Mouse (Mus musculus) left cerebral cortex, adult 2 months (tissue): Measurements from ENCODE around the gene Cys1. TPM values are rescaled to one million over a fixed set of nuclear protein-coding genes. Genes with fewer than 3 reads are reported as not detected.

Source experiments
- DNase-seq, 2 experiments: peaks; one replicate each; pipeline ENCODE4 v3.0.0; 2021 to 2022; ENCODE audit warnings: low spot score in 2 of 2, mixed read lengths in 1 of 2; ENCODE audit errors: extremely low spot score in 1 of 2
- H3K27ac ChIP-seq: fragments of 200-600 bp; 2 replicates; pipeline ENCODE4 v1.8.1; 2022
- H3K4me3 ChIP-seq: fragments of 200-600 bp; 2 replicates; pipeline ENCODE4 v1.8.1; 2022
- CTCF ChIP-seq: fragments of 200-600 bp; IDR thresholded peaks from 2 replicates; pipeline ENCODE4 v1.8.1; 2022; ENCODE audit warnings: antibody characterized with exemption, mild to moderate bottlenecking, moderate library complexity
- intact Hi-C: fragments of 180-260 bp; cut with DNase I; formaldehyde crosslinking; loops from one replicate; pipeline ENCODE4 v1.15.1; 2025
- total RNA-seq, 2 experiments: library from RNA; stranded (reverse); gene quantifications; 2 replicates each; pipeline ENCODE4 v1.2.3; 2021

Cys1 gene
- total RNA-seq, 2 experiments from 2014 or later: 15.2 to 20.0 TPM

- intact Hi-C loops: no loop called here
- no peak for DNase-seq
These were observed 20.5 kb downstream of the Cys1 start for GRCm38 (mm10) chr12:24661100-24661499.

GRCm38 (mm10) chr12:24659923-24660322 lies 21.7 kb downstream of the Cys1 start:
- intact Hi-C loops: no loop called here
- no peak for TF ChIP-seq CTCF
- Histone ChIP-seq H3K4me3 (no peak overlapping the region), H3K27ac (no peak overlapping the region)
- DNase-seq: no peak

More at GRCm38 (mm10) chr12:24661100-24661499, 20.5 kb downstream of the Cys1 start:
- no peak for TF ChIP-seq CTCF
- Histone ChIP-seq H3K4me3 (no peak overlapping the region), H3K27ac (no peak overlapping the region)

GRCm38 (mm10) chr12:24658998-24659397 lies 22.6 kb downstream of the Cys1 start:
- Histone ChIP-seq H3K4me3 (no peak overlapping the region), H3K27ac (no peak overlapping the region)
- DNase-seq: no peak
- intact Hi-C loops: no loop called here
- no peak for TF ChIP-seq CTCF

GRCm38 (mm10) chr12:24656436-24656835 lies 25.2 kb downstream of the Cys1 start:
- H3K27ac ChIP-seq: no peak overlapping the region
- TF ChIP-seq CTCF: no peak
- no peak for DNase-seq
- intact Hi-C loops: no loop called here
- no peak overlapping the region for H3K4me3 ChIP-seq

GRCm38 (mm10) chr12:24654065-24654862 lies 27.3 kb downstream of the Cys1 start:
- intact Hi-C loops: no loop called here

GRCm38 (mm10) chr12:24651642-24652342 lies 29.8 kb downstream of the Cys1 start:
- H3K4me3 ChIP-seq: peak overlapping the region; percentile 93
- intact Hi-C loops: loop anchor here (2.0 kb wide), 1 partner anchor 23 kb away; no protein-coding TSS in a partner anchor
- peak overlapping the region; percentile 99 for H3K27ac ChIP-seq
- peak; percentile 90 to 93 for DNase-seq
- TF ChIP-seq CTCF: no peak

More at GRCm38 (mm10) chr12:24654065-24654862, 27.3 kb downstream of the Cys1 start:
- no peak overlapping the region for H3K4me3 ChIP-seq
- no peak for DNase-seq
- no peak for TF ChIP-seq CTCF
- H3K27ac ChIP-seq: no peak overlapping the region

GRCm38 (mm10) chr12:24651063-24651557 lies 30.5 kb downstream of the Cys1 start, which contains the start of gene Klf11:
Klf11 (plus strand) TSS chr12:24651274.
- Histone ChIP-seq H3K4me3 (peak within 1 kb of the TSS; percentile 93), H3K27ac (peak within 1 kb of the TSS; percentile 99)
- TF ChIP-seq CTCF: no peak; the same call in none of the 2 replicates
- intact Hi-C loops: no loop called here
- DNase-seq: peak; percentile 97 to 98

GRCm38 (mm10) chr12:24650415-24651062 lies 31.1 kb downstream of the Cys1 start:
- no peak for DNase-seq
- Histone ChIP-seq H3K4me3 (peak overlapping the region; percentile 93), H3K27ac (peak overlapping the region; percentile 89)
- TF ChIP-seq CTCF: no peak; the same call in none of the 2 replicates
- intact Hi-C loops: no loop called here

- intact Hi-C loops: no loop called here
- no peak for TF ChIP-seq CTCF
- Histone ChIP-seq H3K4me3 (no peak overlapping the region), H3K27ac (no peak overlapping the region)
- no peak for DNase-seq
These were observed 33.5 kb downstream of the Cys1 start for GRCm38 (mm10) chr12:24648094-24648493.

GRCm38 (mm10) chr12:24645901-24646300 lies 35.7 kb downstream of the Cys1 start:
- H3K4me3 ChIP-seq: no peak overlapping the region
- DNase-seq: no peak
- H3K27ac ChIP-seq: no peak overlapping the region
- intact Hi-C loops: no loop called here
- no peak for TF ChIP-seq CTCF

- no peak for DNase-seq
- TF ChIP-seq CTCF: no peak
- H3K4me3 ChIP-seq: no peak overlapping the region
- intact Hi-C loops: no loop called here
- H3K27ac ChIP-seq: no peak overlapping the region
These were observed 37.5 kb downstream of the Cys1 start for GRCm38 (mm10) chr12:24644125-24644571.
